Mouse (Mus musculus): Measurements from ENCODE around the gene Gm28845.

Gene Gm28845

GRCm38 (mm10) chr1:65119438-65119837, at the start of gene Gm28845:
Gene Gm28845, minus strand, starts transcription at chr1:65119558.
- no peak for DNase-seq

GRCm38 (mm10) chr1:65167496-65167895, 48.1 kb upstream of the Gm28845 start:
- no peak for DNase-seq

DNA sequence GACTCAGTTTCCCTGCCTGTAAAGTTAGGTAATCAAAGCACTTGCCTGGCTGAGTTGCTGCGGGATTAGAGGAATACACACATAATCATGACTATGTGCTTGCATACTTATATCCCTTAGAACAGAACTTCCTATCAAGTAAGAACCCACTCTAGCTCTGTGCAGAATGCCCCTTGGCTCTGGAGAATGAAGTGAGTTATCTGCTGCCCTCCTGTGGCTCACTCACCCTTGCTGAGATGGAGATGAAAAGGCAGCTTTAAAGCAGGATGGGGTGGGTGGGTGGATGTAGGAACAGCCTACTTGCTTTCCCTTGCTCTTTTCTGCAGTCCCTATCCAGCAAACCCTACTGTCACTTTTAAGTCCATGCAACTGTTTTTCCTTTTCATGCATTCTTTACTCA, 42.9 kb upstream of the Gm28845 start:
- DNase-seq = no peak

DNA sequence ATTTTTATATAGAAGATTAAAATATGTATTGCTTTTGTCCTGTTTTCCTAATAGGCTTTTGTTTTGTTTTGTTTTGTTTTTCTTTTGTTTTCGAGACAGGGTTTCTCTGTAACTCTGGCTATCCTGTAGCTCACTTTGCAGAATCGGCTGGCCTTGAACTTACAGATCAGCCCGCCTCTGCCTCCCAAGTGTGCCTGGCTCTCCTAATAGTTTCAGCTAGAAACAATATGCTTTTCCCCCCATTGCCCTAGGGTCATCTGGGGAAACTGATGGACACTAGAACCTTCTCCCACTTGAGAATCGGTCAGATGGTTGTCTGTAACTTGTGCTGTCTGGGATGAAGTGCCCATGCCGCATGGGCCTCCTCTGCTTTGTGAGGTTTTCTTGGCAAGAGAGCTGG, 36.8 kb upstream of the Gm28845 start:
- no peak for DNase-seq

DNA sequence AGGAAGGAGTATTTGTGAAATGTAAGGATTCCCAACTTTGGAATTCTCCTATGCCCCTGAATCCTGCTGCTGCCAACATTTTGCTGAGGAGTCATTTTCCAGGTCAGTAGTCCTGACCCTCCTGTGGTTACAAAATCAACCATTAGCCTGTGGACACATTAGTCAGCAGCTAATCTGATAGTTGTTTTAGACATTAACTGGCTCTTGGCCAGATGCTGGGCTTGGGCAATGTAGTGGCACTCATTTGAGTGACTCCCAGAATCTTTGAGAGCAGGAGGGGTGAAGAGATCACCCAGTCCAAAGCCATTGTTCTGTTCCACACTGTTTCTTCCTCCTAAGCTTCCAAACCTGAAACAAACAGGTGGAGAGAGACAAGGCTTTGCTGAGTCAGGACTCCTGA, 35.5 kb upstream of the Gm28845 start:
- DNase-seq = peak; percentile 18

DNA sequence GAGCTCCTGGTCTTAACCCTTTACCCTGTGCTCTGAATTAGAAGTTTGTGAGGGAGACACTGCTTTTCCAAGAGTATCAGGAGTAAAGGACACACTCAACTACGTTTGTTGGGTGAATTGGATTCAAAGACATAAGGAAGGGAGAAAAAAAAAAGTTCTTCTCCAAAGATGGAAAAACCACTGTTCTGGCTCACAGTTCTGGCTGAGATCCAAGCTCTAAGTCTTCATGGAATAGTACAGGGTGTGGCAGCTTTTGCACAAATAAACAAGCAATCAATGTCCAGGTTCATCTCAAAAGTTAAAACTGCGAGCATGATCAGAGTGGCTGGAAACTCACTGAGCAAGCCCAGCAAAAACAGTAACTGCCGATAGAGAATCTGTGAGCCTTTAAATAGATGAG, 28.6 kb upstream of the Gm28845 start:
- no peak for DNase-seq

- no peak for DNase-seq
Observed at GRCm38 (mm10) chr1:65147326-65147725, 28.0 kb upstream of the Gm28845 start.

- DNase-seq = no peak
Observed at GRCm38 (mm10) chr1:65146601-65147000, 27.2 kb upstream of the Gm28845 start.

GRCm38 (mm10) chr1:65144783-65145182, 25.4 kb upstream of the Gm28845 start:
- no peak for DNase-seq

DNA sequence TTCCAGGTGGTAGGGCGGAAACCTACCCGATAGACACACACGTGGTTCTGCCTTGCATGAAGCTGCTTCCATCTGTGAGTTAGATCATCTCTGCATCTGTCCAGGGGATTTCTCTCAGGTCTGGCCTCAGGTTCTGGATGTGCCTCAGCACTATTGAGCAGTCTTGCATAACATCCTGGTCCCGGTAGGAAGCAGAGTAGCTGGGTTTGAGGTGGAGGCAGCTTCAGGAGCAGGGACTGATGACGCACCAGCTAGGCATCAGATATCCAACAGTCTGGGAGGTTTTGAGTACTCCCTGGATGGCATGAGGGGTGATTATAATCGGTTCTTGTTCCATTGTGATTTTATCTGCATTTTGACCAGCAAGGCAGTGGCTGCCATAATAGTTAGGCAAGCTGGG, 18.2 kb upstream of the Gm28845 start:
- no peak for DNase-seq

DNA sequence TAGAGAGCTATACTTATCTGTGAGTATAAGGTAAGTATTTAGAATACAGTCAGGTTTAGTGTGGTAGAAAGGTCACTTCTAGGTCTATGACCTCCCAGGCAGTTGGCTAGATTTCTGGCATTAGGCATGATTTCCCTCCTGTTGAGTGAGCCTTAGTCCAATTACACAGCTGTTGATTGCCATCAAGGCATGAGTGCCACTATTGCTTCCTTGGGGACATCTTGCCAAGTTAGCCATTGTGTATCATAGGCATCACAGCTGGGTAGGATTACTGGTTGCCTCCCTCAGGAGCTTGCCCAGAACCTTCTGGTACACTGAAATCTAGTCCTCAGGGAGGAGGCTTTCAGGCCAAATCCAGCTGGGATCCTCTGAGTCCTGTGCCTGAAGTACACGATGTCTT, 13.5 kb upstream of the Gm28845 start:
- DNase-seq = no peak

GRCm38 (mm10) chr1:65131671-65132070, 12.3 kb upstream of the Gm28845 start:
- DNase-seq = no peak

GRCm38 (mm10) chr1:65130226-65130625, 10.9 kb upstream of the Gm28845 start:
- DNase-seq = no peak

DNA sequence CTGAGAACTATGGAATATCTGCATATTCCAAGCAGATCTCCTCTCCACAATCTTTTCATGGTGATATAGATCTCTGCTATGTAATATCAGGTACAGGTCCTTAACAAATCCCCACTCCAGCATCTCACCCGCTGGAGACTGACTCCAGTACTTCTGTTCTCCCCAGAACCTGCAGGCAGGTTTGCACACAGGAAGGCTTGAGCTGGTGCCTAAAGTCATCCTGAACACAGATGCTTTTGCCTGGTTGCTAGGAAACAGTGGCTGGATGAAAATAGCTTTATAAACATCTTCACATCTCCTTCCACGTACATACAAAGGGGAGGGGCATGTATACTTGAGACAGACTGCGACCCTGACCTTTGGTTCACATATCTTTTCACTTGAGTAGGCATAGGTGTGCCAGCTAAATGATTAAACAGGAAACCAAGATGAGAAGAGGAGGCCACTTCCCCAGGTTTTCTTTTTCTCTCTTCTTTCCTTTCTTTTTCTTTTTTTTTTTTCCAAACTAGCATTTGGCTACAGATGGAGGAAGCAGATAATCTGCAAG, 10.3 kb upstream of the Gm28845 start:
- no peak for DNase-seq

DNA sequence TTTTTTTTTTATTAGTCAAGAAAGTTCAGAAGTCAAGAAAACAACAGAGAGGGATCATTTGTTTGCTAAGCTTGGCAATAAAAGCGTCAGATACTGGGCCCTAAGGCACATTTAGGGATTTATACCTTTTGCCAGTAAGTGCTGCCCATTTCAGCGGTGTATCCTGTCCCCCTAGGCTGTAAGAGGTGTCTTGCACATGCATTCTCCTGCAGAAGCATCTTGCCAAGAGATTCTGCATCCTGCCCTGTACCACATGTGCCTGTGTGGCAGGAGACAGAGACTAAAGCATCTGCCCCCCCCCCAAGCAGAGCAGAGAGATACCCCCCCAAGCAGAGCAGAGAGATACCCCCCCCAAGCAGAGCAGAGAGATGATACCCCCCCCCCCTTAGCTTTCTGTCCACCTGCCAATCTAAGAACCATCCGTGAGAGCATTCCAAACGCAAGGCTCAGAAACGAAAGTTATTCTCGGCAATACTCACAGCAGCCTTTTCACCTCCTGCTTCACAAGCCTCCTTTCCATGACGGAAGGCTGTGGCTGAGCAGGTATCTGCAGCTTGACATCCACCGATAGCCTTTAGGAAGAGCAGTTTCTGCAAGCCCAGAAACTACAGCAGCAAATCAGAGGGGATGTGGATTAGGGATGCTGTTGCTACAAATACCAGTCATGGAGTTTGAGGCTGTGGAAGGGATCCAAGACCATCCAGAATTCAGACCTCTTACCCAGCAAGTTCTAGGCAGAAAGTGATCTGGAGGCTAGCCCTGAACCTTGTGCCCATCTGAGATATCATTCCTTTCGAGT, 3.4 kb upstream of the Gm28845 start, which contains the start of gene D630023F18Rik:
Gene D630023F18Rik (minus strand): TSS at position 641 of the 799 bp plus-strand sequence.
- DNase-seq = peak; percentile 48

- no peak for DNase-seq
Observed at GRCm38 (mm10) chr1:65118150-65118913, 1.0 kb downstream of the Gm28845 start.

- no peak for DNase-seq
Observed at GRCm38 (mm10) chr1:65113536-65114172, 5.7 kb downstream of the Gm28845 start.

DNA sequence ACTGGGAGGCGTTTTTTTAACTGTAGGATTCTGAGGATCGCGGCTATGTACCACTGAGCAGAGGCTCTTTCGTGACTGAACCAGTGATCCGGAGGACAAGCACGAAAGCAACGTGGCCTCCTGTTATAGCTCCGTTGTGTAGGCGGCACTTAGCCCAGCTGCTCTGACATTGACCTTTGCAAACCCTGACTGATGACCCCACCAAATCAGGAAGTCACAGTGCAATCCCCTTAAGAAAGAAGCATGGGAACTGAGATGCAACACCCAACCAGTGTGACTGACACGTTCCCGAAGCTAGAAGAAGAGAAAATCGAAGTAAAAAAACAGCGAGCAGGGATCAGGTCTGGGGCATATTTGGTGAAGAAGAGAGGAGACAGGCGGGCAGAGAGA, 6.6 kb downstream of the Gm28845 start:
- DNase-seq = no peak

- peak; percentile 91 for DNase-seq
Observed at GRCm38 (mm10) chr1:65112031-65112806, 7.1 kb downstream of the Gm28845 start.

GRCm38 (mm10) chr1:65109756-65110435, 9.5 kb downstream of the Gm28845 start:
- DNase-seq = no peak

DNA sequence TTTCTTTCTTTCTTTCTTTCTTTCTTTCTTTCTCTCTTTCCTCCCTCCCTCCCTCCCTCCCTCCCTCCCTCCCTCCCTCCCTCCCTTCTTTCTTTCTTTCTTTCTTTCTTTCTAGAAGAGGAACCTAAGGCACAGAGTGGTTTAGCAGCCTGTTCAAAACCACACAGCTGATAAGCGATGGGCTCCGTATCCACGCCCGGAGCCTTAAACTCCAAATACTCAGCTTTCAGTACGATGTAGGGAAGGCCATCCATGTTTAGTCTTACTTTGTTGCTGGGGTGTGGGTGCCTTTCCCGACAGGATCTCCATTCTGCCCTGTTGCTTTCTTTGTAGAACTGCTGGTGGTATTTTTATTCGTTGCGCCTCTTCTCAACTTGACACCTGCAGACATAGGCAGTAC, 10.2 kb downstream of the Gm28845 start:
- DNase-seq = no peak

Data from retina, postnatal 1 day (tissue).